Mouse (Mus musculus) hindbrain, embryonic 10.5 days (tissue): Measurements from ENCODE around the gene Ska3. TPM values are rescaled to one million over a fixed set of nuclear protein-coding genes. Genes with fewer than 3 reads are reported as not detected.

Experiments used
- DNase-seq: peaks from one replicate; pipeline ENCODE4 v3.0.0-alpha.2; 2017; ENCODE audit warnings: low spot score
- H3K27ac ChIP-seq: fragments of 300-500 bp; sonication (generic); 2 replicates; pipeline ENCODE4 v1.5.1; 2016; ENCODE audit warnings: mild to moderate bottlenecking, moderate library complexity
- H3K27me3 ChIP-seq: fragments of 300-500 bp; sonication (generic); 2 replicates; pipeline ENCODE4 v1.6.1; 2016; ENCODE audit warnings: mild to moderate bottlenecking; ENCODE audit not compliant: poor library complexity, insufficient read depth, severe bottlenecking
- H3K36me3 ChIP-seq: fragments of 300-500 bp; sonication (generic); 2 replicates; pipeline ENCODE4 v1.6.1; 2016; ENCODE audit warnings: mild to moderate bottlenecking, moderate library complexity
- H3K4me1 ChIP-seq: fragments of 300-500 bp; sonication (generic); replicated peaks from 2 replicates; pipeline ENCODE4 v1.6.1; 2016; ENCODE audit warnings: mild to moderate bottlenecking
- H3K4me3 ChIP-seq: fragments of 300-500 bp; sonication (generic); 2 replicates; pipeline ENCODE4 v1.5.1; 2016; ENCODE audit warnings: mild to moderate bottlenecking, moderate library complexity
- H3K9me3 ChIP-seq: fragments of 300-500 bp; sonication (generic); 2 replicates; pipeline ENCODE4 v1.6.1; 2016; ENCODE audit warnings: mild to moderate bottlenecking, moderate library complexity
- WGBS: fragments of 180-500 bp; shearing (Covaris S2); methylation state at CpG from one replicate; pipeline ENCODE4 v1.1.7; 2016; 5-methylcytosine and 5-hydroxymethylcytosine counted together
- polyA plus RNA-seq: library from polyadenylated mRNA; unstranded; fragments of >200 nt; fragmentation: Nextera tagmentation; extraction: Ambion mirVana; gene quantifications from 2 replicates; pipeline ENCODE4 v1.2.1, GENCODE M21; 2016

Ska3 gene
- polyA plus RNA-seq, 1 experiment from 2014 or later = 43.7 TPM

GRCm38 (mm10) chr14:57787406-57787805 lies 38.6 kb downstream of the Ska3 start:
- Histone ChIP-seq H3K27me3 (no peaks in the 10 kb centered on the region), H3K4me3 (no peak overlapping the region), H3K36me3 (no peaks in the 10 kb centered on the region), H3K27ac (no peak overlapping the region), H3K4me1 (no peaks in the 10 kb centered on the region), H3K9me3 (no peaks in the 10 kb centered on the region)
- no peak for DNase-seq
- WGBS = 71% methylated on average over 4 of the region's 4 CpGs

DNA sequence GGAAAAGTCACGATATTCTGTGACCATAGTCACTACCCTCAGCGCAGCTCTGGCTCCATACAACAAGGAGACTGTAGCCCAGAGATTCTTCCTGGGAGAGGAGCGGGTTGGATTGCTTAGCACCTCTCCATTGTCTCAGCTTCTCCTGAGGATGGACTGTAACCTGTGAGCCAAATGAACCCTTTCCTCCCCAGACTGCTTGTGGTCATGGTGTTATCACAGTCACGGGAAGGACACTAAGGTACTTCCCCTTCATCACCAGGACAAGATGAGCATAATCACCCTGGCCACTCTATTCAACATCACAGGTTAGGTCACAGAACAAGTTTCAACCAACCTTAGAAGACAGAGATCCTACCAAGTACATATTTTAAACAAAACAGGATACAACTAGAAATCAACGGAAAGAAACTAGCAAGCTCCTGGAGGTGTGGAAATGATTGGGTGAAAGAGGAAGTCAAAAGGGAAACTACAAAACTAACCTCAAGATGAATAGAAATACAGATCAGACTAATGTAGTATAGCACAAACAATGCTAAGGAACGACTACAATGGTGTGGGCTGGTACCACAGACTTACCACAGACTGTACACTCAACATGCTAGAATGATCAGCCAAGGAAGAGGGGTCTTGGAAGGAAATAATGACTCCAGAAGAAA lies 53.7 kb downstream of the Ska3 start:
- Histone ChIP-seq H3K4me1 (no peaks in the 10 kb centered on the region), H3K27me3 (no peaks in the 10 kb centered on the region), H3K36me3 (no peaks in the 10 kb centered on the region), H3K27ac (no peak overlapping the region), H3K4me3 (no peak overlapping the region), H3K9me3 (no peaks in the 10 kb centered on the region)
- DNase-seq = no peak
- 87% methylated on average over 6 of the region's 6 CpGs for WGBS

DNA sequence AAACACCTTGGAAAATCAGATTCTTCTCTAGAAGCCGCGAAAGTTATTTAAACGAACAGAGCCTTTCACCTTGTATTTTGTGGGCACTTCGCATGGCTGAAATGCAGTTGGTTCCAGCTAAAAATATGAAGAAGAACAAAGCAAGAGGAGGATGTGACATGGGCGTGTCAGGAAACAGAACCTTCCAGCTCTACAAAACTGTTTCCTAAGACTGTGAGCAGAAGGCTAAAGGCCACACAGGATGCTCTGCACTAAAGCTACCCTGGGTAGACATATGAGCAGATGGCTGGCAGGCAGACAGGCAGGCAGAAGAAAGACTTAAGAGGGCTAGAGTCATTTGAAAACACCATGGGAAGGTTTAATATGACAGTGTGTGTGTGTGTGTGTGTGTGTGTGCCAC lies 56.9 kb downstream of the Ska3 start:
- Histone ChIP-seq H3K36me3 (no peaks in the 10 kb centered on the region), H3K9me3 (no peaks in the 10 kb centered on the region), H3K27ac (no peak overlapping the region), H3K27me3 (no peaks in the 10 kb centered on the region), H3K4me3 (no peak overlapping the region), H3K4me1 (no peaks in the 10 kb centered on the region)
- WGBS = 94% methylated on average over 5 of the region's 5 CpGs
- DNase-seq = no peak

DNA sequence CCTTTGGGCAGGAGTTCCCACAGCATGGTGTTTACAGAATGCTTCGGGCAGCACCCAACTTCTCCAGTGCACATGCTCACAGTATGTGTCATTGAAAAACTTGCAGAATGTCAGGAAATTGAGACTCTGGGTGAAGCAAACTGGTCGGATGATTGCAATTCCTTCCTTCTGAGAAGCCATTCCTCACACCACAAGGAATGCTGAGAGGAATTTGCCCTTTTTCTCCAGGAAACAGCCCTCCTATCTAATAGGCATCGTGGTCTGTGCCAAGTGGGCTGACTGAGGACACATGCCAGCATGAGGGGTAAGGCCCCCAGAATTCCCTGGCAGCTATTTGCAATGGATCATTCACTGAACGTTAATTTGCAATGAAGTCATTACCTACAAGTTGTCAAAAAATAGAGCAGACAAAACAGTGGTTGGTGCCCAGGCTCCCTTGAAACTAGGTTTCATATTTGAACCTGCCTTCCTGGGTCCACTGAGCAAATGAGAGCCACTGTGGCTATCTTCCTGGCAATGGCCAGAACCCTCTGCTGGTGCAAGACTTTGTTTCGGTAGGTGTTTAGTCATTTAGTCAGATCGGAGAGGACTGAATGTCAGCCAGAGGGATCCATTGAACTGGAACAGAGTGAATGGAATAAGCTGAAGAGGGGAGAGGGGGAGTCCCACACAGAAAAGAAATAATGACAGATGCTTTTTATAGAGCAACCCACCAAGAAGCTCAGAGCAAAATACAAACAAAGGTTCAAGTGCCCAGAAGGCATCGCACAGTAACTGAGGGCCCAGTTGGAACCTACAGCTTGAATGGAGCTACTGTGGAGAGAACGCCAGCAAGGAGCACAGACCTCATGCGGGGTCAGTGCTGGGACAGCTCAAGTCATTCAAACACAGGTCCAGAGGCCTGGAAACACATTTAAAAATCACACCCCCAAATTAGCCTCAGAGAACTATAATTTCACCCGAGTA lies 65.3 kb downstream of the Ska3 start:
- H3K9me3 ChIP-seq = no peaks in the 10 kb centered on the region
- 0 out of 2 replicates have a peak, but pooled peaks cover 4% of the 10 kb centered on the region for H3K27me3 ChIP-seq
- WGBS = 43% methylated on average over 10 of the region's 10 CpGs
- DNase-seq = no peak
- 0 out of 2 replicates have a peak overlapping the region, but pooled peaks have one; percentile 17 for H3K27ac ChIP-seq
- H3K4me3 ChIP-seq = no peak overlapping the region
- H3K4me1 ChIP-seq = peaks cover 16% of the 10 kb centered on the region
- H3K36me3 ChIP-seq = no peaks in the 10 kb centered on the region

- no peak within 1 kb of the TSS for H3K4me3 ChIP-seq
- H3K27ac ChIP-seq = no peak within 1 kb of the TSS
- no peak for DNase-seq
- 0 out of 2 replicates have a peak, but pooled peaks cover 4% of the 10 kb centered on the region for H3K27me3 ChIP-seq
- H3K36me3 ChIP-seq = no peaks in the 10 kb centered on the region
- peaks cover 24% of the 10 kb centered on the region for H3K4me1 ChIP-seq
- H3K9me3 ChIP-seq = no peaks in the 10 kb centered on the region
- WGBS = 78% methylated on average over 4 of the region's 4 CpGs
Observed at GRCm38 (mm10) chr14:57758237-57758636, 67.7 kb downstream of the Ska3 start, which contains the start of gene Lats2. Gene Lats2 (minus strand): TSS chr14:57758388.

Other genes with a start within 250 kb of the Ska3 start
- gene Xpo4, start 160.8 kb downstream of the Ska3 start, polyA plus RNA-seq = 23.1 and 27.5 TPM in 2 replicates
- gene Gm49361, start 80.1 kb downstream of the Ska3 start, polyA plus RNA-seq = not detected in 2 replicates
- 16.1 and 17.5 TPM in 2 replicates for gene Lats2, start 67.8 kb downstream of the Ska3 start, polyA plus RNA-seq
- 21.3 and 31.3 TPM in 2 replicates for gene Sap18, start 28.0 kb downstream of the Ska3 start, polyA plus RNA-seq
- gene Mrpl57, start within 50 bp of the Ska3 start, polyA plus RNA-seq = 159 and 161 TPM in 2 replicates
- gene Zdhhc20, start 64.1 kb upstream of the Ska3 start, polyA plus RNA-seq = 43.9 and 49.0 TPM in 2 replicates
- 60.3 and 62.0 TPM in 2 replicates for gene Micu2, start 173.1 kb upstream of the Ska3 start, polyA plus RNA-seq
- gene Fgf9, start 244.4 kb upstream of the Ska3 start, polyA plus RNA-seq = 2.8 and 4.4 TPM in 2 replicates